Mouse (Mus musculus) layer of hippocampus, adult 2 months (tissue): ENCODE data around the gene Nmnat2. TPM values are rescaled to one million over a fixed set of nuclear protein-coding genes. Genes with fewer than 3 reads are reported as not detected.

Source experiments
- DNase-seq, 2 experiments: peaks; one replicate each; pipeline ENCODE4 v3.0.0; 2022; ENCODE audit warnings: low spot score in 2 of 2
- H3K27ac ChIP-seq: fragments of 200-600 bp; 2 replicates; pipeline ENCODE4 v1.8.1; 2022
- H3K4me3 ChIP-seq: fragments of 200-600 bp; 2 replicates; pipeline ENCODE4 v1.8.1; 2022; ENCODE audit warnings: mild to moderate bottlenecking
- CTCF ChIP-seq: fragments of 200-600 bp; conservative IDR thresholded peaks from 2 replicates; pipeline ENCODE4 v1.8.1; 2022; ENCODE audit warnings: antibody characterized with exemption, mild to moderate bottlenecking, moderate library complexity
- total RNA-seq, 2 experiments: library from RNA; stranded (reverse); gene quantifications; 2 replicates each; pipeline ENCODE4 v1.2.3; 2021

Gene Nmnat2
- total RNA-seq, 2 experiments from 2014 or later, result 133 to 141 TPM

DNA sequence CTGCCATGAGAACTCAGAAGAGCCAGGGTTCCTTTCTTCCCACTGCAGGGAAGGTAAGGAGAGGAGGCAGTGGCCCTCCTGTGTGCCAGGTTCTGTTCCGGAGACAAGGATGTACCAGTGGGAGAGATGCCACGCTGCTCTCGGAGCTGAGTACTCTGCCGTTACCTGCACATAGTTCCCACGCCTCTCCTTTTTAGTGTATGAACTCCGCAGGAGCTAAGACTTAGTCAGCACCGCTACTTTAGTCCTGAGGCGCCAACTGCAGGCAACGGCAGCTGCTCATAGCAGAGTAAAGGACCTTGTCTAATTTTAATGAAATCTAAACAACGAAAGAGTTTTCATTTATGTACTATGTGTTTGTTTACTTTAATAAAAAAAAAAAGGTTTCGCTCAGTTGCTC, 185.5 kb downstream of the Nmnat2 start:
- DNase-seq, result no peak
- no peak overlapping the region for H3K27ac ChIP-seq
- H3K4me3 ChIP-seq, result no peak overlapping the region
- no peak for TF ChIP-seq CTCF

DNA sequence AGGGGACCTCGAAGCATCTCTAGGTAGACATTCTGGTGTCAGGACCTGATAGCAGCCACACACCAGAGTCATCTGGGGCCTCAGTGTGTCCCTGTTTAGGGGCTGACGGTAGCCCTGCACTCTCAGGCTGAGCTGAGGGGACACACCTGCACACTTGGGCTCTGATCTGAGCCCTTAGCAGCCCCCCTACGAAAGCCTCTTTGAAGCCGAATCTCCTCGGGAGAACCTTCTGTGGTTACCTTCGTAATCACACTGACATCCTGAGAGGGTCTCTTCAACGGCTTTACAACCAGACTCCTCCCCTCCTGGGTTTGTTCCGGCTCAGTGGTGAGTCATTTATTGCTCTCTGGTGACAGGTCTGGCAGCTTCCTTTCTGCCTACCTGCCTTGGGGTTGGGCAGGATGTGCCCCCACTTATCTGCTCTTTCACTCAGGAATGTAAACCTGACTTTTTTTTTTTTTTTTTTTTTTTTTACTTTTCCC, 186.0 kb downstream of the Nmnat2 start:
- Histone ChIP-seq H3K27ac (no peak overlapping the region), H3K4me3 (no peak overlapping the region)
- no peak for TF ChIP-seq CTCF
- no peak for DNase-seq

DNA sequence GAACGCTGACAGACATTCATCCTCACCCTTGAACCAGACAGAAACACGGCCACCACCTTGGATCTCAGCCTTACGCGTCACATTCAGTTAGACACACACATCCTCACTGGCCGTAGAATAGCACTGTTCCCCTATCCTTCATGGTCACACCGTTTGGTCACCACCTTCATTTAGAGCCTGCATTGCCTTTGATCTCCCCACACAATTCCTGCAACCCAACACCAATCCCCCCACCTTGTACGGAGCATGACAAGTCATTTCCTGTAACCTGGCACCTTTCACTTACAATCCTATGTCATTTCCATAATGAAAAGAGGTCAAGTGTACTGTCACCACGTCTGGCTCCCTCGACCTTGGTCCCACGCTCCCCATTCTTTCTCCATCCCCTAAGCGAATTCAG, 189.2 kb downstream of the Nmnat2 start:
- no peak overlapping the region for H3K4me3 ChIP-seq
- no peak for DNase-seq
- no peak for TF ChIP-seq CTCF
- H3K27ac ChIP-seq, result no peak overlapping the region

DNA sequence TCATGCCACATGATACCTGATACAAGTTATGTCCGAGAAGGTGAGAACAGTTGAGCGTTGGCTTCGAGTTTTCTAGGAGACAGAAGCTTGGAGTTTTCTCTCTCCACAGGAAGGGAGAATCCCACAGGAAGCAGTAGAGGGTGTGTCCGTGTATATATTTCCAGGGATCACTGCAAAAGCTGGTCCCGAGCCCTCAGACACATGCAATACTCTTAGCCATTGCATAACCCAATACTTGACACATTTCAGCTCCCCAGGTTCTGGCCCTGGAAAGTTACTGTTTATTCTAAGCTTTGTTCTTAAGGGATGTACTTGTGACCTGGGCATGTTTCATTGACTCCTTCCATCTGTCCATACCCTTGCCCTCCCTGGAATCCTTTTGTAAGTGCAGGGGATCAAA, 191.0 kb downstream of the Nmnat2 start:
- no peak overlapping the region for H3K27ac ChIP-seq
- no peak for DNase-seq
- TF ChIP-seq CTCF, result no peak

DNA sequence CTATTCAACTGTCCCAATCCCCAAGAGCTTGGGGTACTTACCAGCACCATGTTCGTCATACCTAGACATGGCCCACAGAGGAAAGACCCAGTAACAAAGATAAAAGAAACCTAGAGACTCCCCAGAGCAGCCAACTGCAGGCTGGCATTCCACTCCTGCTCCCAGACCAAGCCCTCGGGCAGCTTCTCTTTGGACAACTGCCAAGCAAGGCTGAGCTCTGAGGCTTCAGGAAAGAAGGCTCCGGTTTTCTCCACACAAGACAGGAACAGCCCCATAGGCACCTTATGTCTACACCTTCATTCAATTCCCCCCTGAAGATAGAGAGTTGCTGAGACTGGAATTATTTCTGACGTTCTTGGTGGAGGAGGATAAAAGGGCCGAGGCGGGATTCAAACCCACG, 197.8 kb downstream of the Nmnat2 start:
- DNase-seq, result no peak
- no peak overlapping the region for H3K4me3 ChIP-seq
- no peak for TF ChIP-seq CTCF
- H3K27ac ChIP-seq, result no peak overlapping the region

More for the DNA sequence above, 191.0 kb downstream of the Nmnat2 start:
- no peak overlapping the region for H3K4me3 ChIP-seq

DNA sequence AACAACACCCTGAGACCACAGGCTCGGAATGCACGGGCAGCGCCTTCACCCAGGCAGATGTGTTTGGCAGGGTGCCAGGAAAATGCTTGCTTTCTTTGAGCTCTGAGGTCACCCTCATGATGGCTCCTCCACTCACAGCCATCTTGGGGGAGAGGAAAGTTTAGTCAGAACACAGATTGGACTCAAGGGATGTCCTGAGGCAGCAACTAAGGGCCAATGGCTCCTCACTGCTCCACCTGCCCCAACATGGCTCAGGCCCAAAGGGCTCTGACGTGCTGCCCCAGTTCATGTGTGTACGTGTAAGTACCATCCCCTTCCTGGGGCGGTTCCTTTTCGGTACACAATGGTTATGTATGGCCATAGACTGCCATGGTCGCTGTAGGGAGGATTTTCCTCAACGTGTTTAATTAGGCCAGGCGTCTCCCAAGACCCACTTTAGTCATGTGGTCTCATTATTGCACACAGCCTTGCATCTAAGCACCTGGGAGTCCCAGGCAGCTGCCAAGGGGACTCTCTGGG, 198.9 kb downstream of the Nmnat2 start:
- Histone ChIP-seq H3K27ac (no peak overlapping the region), H3K4me3 (no peak overlapping the region)
- no peak for TF ChIP-seq CTCF
- DNase-seq, result no peak

DNA sequence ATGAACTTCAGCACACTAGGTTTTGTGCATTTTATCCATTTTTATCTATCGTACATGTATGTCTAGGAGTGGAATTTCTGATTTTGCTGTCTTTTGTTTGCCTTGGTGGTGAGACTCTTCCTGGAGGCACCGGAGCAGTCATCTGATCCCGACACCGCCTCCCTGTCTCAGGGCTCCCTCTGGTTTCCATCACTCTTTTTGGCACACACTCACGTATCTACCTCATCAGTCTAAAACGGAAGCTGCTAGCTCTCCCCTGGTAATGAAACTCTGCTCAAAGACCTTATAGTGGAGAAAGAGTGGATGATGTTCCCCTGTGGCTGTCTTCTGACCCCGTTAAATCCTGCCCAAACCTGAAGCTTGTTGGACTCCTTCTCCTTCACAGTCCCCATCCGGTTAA, 200.6 kb downstream of the Nmnat2 start:
- no peak for TF ChIP-seq CTCF
- DNase-seq, result no peak
- H3K27ac ChIP-seq, result no peak overlapping the region
- H3K4me3 ChIP-seq, result no peak overlapping the region

DNA sequence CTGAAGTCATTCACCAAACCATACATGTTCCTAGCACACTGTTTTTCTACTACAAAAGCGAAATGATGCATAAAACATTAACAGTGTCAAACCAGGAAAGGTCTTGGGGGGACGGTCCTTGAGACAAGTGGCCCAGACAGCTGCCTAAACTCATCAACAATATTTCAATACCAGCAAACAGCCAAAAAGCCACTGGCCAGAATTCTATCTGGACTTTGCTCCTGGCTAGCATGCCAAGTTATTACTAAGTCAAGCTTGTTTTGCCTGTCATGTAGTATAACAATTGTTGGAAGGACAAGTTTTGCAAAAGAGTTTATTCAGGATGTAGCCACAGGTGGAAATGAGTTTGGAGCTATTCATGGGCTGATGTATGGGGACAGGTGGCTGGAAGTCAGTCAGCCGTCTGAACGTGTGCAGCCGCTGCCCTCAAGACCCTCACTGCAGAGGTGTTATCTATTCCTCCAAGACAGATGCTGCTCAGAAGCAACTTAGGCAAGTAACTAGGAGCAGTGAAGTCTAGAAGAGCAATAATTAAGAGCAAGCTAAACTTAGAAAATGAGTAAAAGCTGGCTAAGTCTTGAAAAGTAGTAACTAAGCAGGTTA, 202.3 kb downstream of the Nmnat2 start:
- no peak overlapping the region for H3K27ac ChIP-seq
- DNase-seq, result no peak
- no peak for TF ChIP-seq CTCF
- no peak overlapping the region for H3K4me3 ChIP-seq

DNA sequence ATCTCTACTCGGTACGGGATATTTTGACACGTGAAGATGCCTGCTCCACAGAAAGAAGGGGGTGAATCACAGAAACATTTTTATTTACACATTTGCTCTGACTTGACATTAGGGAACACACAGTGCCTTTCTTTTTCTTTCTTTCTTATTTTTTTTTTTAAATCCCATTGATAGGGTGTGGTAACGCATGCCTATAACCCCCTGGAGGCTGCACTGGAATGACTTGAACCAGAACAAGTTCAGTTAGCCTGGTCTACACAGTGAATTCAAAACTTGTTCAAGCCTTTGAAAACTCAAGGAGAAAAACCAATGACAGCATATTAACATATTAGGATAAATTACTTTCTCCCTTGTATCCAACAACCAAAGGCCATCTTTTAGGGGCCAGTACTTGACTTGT, 204.3 kb downstream of the Nmnat2 start:
- DNase-seq, result no peak
- TF ChIP-seq CTCF, result no peak
- Histone ChIP-seq H3K4me3 (no peak overlapping the region), H3K27ac (no peak overlapping the region)

DNA sequence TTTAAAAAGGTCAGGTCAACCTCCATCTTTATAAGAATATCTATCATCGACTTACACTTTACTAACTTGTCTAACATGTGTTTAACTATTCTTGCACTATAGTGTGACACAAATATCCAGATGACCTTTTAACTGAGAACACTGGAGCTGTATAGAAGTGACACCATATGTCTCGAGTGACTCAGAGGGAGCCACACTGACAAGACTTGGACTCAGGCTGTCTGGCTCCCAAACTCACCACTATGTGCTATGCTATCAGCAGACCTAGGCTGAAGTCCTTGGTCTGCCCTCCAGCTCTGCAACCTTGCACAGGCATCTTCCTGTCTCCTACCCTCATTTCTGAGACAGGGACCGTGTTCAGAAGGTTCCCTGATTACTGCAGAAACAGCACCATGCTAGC, 209.0 kb downstream of the Nmnat2 start:
- DNase-seq, result no peak
- H3K27ac ChIP-seq, result no peak overlapping the region
- no peak overlapping the region for H3K4me3 ChIP-seq
- no peak for TF ChIP-seq CTCF

DNA sequence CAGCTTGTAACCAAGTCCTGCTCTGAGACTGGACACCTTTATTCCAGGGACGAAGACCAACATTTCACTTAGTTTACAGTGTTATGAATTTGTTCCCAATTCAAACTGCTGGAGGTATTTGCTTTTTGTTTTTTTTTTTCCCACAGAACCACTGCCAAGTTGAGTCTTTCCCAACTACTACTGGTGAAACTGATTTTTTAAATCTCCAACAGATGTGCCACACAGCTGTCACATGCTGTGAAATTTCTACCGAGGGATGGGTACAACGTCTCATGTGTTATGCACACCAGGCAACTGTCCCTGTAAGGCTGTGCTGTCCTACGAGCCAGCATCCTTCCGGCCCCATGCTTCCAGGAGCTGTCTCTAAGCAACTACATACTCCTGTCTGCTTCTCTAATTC, 213.5 kb downstream of the Nmnat2 start:
- no peak for TF ChIP-seq CTCF
- H3K27ac ChIP-seq, result no peak overlapping the region
- DNase-seq, result no peak
- no peak overlapping the region for H3K4me3 ChIP-seq

Other genes starting within 250 kb of the Nmnat2 start
- gene Apobec4, start 204.4 kb upstream of the Nmnat2 start, total RNA-seq, result not detected
- 100 to 1,000 TPM; 126 TPM for gene Rgl1, start 188.6 kb upstream of the Nmnat2 start, total RNA-seq
- gene Arpc5, start 188.5 kb upstream of the Nmnat2 start, total RNA-seq, result 100 to 1,000 TPM; 185 to 193 TPM
- 1 to 10 TPM; 1.9 to 2.9 TPM for gene Ncf2, start 154.8 kb upstream of the Nmnat2 start, total RNA-seq
- gene Smg7, start 52.3 kb upstream of the Nmnat2 start, total RNA-seq, result 10 to 100 TPM; 95.5 to 97.8 TPM
- gene Lamc2, start 231.5 kb downstream of the Nmnat2 start, total RNA-seq, result 1 to 10 TPM; 1.6 to 3.2 TPM